Mouse (Mus musculus): ENCODE data around the gene Cd180.
A peak's percentile ranks its signal among the peaks of the same experiment; 100 is the strongest.

Cd180 gene

DNA sequence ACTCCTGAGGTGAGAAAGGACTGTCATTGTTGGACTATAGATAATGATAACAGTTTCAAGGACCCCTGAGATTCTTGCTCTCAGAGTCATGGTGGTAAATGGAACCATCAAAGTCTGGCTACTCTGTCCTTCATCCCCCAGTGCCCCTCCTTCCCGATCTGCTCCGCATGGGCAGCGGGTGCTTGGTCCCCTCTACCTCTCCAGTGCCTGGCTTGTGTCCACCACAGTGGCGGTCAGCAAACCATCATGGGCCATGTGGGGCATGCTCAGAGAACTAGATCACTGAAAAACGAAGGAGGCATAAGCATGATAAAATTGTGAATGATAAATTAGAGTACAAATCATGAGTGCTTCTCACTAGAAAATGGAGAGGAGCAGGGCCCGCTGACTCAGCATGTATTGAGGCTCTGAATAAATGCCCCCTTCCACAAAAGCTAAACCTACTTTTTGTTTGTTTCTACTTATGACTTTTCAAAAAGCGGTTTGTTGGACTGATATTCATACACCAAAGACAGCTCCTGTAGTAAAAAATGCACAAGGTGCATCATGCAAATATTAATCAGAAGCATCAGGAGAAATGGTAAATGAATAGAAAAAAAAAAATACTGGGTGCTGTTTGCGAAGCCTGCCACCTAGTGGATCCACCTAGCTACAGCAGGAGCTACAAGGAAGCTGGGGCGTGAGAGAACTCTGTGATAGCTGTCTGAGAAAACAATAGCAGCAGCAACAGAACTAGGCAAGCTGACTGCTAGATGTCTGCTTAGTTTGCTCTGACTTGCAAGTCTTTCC lies 51.3 kb downstream of the Cd180 start:
- peak; percentile 78 for DNase-seq (ENCODE audit: low read depth, low spot score)

GRCm38 (mm10) chr13:102745270-102745600 lies 51.9 kb downstream of the Cd180 start:
- DNase-seq (ENCODE audit: low read depth, low spot score): no peak

DNA sequence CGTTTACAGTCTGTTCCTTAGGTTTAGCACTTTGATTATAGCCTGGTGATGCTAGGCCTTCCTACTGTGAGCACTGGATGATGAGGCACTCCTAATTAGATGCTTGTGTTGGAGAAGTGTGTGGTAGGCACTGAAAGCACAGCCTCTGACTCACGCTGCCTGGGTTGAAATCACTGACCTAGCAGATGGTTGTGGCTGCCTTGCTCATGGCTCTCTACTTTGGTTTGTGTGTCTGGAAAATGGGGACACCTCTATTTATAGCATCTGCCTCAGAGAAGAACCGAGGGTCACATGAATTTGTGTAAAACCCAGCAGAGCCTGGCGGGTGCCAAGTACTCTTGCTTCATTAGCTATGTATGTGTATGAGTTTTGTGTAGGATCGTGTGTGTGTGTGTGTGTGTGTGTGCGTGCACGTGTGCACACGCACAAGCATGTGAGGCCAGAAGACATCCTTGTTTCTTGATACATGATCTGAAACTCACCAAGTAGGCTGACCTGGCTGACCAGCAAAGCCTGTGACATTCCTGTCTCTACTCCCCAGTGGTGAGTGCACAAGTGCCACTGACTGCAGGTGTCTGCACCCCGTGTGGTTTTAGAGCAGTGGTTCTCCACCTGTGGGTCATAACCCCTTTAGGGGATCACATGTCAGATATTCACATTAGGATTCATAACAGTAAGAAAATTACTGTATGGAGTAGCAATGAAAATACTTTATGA lies 52.4 kb downstream of the Cd180 start:
- DNase-seq (ENCODE audit: low read depth, low spot score): no peak

DNA sequence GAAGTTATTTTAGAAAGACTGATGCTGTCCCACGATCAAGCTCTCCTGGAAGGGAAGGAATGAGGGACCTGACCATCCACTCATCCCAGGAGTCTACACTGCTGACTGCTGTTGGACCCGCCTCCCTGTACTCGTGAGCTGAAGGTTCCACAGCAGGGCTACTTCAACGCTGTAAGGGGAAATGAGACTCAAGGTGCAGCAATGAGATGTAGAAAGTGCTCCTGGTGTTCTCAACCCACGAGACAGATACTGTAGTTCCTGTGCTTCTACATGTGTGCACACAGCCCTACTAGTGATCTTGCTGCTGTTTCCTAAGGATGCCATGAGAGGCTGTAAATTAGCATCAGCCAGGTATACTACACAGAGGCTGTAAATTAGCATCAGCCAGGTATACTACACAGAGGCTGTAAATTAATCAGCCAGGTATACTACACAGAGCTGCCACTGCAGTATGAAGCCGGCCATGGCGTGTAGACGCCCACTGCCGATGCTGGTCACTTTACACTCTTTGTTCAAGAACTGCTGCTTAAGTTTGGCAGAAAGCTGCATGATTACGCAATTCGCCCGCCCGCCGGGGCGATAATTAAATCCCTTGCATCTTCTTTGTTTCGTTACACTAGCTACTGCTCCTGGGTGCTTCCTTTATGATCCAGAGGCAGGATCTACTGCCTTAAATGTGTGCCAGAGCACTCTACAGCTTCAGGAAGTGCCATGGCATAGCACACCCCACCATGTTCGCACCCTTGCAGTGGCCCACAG lies 53.6 kb downstream of the Cd180 start:
- peak; percentile 17 for DNase-seq (ENCODE audit: low read depth, low spot score)

DNA sequence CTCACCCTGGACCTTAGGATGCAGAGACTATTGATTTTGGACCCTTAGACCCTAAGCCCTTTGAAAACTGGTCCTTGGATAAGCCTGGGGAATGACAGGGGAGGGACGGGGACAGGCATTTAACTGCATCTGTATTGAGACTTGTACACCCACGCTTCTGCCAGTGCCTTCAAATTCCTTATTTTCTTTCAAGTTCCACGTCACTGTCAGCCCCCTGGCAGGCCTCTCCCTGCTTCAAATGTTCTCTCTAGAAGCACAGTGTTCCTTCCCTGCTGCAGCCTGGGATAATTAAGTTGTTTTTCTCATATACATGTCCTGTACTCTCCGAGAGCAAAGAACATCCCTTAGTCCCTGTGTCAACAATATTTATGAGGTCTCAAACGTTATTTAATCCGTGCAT lies 55.8 kb downstream of the Cd180 start:
- no peak for DNase-seq (ENCODE audit: low read depth, low spot score)

GRCm38 (mm10) chr13:102749891-102750290 lies 56.5 kb downstream of the Cd180 start:
- DNase-seq (ENCODE audit: low read depth, low spot score): no peak

DNA sequence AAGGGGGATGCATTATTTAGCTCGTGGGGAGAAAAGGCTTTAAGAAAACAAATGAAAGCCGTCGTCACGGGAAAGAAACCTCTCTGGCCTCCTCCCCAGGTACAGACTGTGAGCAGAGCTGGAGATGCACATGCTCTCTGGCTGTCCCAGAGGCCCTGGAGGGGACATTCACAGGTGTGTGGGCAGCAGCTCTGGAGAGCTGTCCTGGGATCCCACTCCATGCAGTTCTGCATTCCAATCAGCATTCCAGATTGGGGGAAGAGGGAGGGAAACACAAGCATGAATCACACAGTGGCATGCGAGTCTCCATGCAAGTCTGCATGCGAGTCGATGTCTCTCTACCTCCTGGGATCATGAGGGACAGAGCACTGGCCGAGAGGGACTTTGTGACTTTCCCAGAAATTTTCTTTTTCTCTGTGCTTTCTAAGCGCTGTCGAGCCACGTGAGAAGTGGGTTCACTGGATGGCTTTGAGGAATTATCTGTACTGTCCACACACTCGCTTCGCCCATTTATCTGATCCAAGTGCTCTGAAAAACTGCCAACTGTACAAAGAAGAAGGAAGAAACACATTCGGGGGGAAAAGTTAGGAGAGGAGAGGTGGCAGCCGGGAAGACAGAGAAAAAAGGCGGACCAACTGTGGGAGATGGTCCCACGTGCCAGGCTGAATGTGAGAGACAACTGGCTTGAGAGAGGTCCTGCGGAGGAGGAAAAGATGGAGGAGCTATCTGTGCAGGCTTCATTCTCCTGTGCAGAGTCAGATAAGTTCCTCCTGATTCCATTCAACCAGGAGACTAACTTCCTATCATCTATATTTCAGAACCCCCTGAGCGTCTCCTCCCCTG lies 60.6 kb downstream of the Cd180 start:
- no peak for DNase-seq (ENCODE audit: low read depth, low spot score)

DNA sequence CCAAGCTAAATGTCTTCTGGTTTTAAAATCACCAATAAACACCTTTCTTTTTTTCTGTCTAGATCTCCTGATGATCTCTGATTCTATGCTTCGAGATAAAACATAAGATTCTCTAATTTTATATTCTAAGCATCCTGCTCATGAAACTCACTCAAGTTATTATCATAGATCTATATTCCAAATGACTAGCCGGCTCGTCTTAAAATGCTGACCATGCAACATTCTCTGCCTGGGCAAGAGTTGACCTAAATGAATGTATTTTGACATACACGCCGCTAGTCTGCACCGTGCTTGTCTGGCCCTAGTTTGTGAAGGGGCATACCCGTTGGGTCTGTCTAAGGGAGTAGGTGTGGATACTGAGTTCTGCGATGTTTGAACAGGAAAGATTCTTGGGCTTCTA lies 61.8 kb downstream of the Cd180 start:
- DNase-seq (ENCODE audit: low read depth, low spot score): no peak

DNA sequence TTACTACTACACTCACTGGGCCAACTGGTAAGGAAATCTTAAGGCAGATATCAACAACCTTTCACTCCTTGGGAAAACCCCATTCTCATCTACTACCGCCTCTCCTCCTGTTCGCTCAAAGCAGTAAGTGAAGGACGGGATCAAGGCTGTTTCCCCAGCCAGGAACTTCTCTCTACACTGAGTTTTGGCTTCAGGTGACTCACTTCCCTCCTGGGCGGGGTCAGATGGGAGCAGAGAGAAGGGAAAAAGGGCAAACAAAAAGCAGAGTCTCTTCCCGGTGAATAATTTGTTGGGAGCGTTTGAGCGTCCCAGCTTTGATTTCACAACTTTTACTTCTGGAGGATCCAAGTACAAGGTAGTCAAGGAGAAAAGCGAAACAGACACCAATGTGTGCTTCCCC lies 62.7 kb downstream of the Cd180 start:
- no peak for DNase-seq (ENCODE audit: low read depth, low spot score)

GRCm38 (mm10) chr13:102758021-102758420 lies 64.7 kb downstream of the Cd180 start:
- no peak for DNase-seq (ENCODE audit: low read depth, low spot score)

- no peak for DNase-seq (ENCODE audit: low read depth, low spot score)
Observed at GRCm38 (mm10) chr13:102761410-102761809, 68.1 kb downstream of the Cd180 start.

DNA sequence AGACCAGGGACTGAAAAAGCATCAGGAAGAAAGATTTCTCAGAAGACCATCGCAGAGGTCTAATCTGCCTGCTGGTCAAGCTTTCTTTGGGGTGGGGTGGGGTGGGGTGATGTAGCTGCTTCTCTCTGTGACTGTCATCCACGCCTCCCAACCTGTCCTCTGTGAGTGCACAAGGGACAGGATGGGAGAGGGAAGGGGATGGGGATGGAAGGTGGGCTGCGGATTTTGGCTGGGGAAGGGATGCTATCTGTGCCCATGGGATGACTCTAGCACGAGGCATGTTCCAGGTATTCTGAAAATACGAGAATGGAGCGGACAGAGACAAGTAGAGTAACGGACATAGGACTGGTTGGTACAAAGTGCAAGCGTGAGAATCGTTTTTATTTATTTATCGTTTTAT lies 68.8 kb downstream of the Cd180 start:
- DNase-seq (ENCODE audit: low read depth, low spot score): no peak

DNA sequence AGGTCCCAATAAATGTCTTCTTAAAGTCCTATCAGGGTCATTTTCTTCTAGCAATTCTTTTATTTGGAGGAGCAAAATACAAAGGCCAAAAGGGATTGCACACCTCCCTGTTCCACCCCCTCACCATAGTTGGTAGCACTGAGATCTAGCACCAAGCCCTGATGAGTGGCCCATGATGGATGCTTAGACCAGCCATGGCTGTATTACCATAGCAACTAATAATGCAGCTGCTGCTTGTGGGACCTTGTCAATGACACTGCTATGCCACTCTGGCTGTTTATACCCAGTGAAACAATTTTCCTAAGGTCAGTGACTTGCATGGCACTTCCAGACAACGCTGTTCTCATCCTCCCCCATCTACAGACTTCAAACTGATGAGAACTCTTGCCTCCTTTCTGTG lies 70.9 kb downstream of the Cd180 start:
- DNase-seq (ENCODE audit: low read depth, low spot score): no peak

DNA sequence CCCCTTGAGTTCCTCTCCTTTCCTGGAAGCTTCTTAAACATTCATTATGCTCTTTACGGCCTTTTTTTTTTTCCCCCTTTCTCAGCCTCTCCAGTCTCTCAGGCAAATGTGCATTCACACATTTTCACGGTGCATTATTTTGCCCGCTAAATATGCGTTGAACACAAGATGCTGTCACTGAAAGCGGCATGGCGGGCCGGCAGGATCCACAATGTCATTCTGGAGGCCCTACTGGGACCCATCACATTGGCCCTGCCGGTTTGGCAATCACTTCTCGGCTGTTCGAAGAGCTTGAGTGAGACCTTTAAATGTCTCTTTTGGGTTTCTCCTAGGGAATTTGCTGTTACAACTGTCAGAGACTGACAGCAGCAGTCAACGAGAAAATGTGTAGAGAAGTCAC lies 71.9 kb downstream of the Cd180 start:
- DNase-seq (ENCODE audit: low read depth, low spot score): no peak

- DNase-seq (ENCODE audit: low read depth, low spot score): no peak
Observed at GRCm38 (mm10) chr13:102767110-102767509, 73.8 kb downstream of the Cd180 start.

DNA sequence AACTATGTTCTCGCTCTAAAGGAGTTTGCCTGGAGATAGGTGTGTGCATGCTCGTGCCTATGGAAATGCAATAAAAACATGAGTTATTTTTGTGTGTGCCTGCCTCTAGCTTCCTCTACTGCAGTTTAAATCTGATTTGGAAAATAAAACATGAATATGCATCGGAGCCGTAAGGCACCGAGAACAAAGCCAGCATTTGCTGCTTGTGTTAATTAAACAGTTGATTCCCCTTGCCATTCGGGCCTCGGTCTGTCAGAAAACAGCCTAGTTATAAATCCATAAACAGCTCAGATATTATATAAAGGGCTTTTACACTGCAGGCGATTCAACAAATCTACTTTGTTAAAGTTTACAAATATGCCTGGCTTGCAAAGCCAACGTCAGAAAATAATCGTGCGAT lies 75.2 kb downstream of the Cd180 start:
- no peak for DNase-seq (ENCODE audit: low read depth, low spot score)

- DNase-seq (ENCODE audit: low read depth, low spot score): no peak
Observed at GRCm38 (mm10) chr13:102770194-102770593, 76.8 kb downstream of the Cd180 start.

GRCm38 (mm10) chr13:102773169-102773568 lies 79.8 kb downstream of the Cd180 start:
- DNase-seq (ENCODE audit: low read depth, low spot score): no peak

DNA sequence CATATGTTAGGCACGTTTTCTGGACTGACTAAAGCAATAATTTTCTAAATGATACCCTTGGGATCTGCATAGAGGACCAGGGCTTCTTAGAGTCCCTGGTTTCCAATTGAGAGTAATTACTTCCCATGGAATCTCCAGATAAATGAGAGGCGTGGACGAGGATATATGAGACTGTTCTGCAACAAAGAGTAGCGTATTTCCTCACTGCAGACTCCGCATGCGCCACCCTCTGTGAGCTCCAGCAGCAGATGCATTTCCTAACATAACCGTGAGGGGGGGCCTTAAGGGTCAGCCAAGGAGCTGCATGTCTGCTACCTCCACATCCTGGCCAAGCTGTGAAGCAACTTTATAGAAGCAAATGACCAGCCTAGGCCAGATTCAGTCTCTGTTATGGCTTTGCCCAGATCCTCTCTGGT lies 81.4 kb downstream of the Cd180 start:
- no peak for DNase-seq (ENCODE audit: low read depth, low spot score)

DNA sequence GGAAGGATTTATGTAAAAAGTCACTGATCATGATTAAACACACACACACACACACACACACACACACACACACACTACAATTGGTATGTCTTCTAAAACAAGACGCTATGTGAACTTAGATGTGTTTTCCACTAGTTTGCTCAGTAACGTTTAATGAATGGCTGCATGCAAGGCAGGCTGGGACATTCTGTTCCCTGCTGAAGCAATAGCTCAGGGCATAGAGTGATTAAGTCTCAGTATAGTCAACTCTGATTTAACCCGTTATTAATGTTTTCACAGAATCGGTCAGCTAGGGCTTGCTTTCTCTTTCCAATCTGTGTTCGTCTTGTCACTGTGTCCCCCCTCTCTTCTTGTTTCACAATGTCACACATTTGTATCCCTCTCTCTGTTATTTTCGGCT lies 82.1 kb downstream of the Cd180 start:
- DNase-seq (ENCODE audit: low read depth, low spot score): no peak

DNA sequence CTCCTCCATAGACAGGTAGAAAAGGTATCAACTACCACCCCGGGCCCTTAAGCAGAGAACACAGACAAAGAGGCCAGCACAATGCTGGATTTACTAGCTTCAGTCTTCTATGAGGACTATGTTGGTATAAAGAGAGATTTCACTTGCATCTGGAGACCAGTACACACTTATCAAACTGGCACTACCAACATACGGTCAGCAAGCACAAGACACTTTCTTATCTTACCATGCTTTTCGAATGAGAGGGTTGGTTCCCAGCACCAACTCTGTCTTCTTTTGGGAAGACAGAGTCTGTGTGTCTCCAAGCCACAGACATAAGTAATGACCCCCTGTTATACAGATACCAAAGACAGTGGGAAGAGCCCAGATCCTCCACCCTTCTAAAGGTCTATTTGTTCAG lies 85.5 kb downstream of the Cd180 start:
- DNase-seq (ENCODE audit: low read depth, low spot score): no peak

GRCm38 (mm10) chr13:102779275-102779674 lies 85.9 kb downstream of the Cd180 start:
- no peak for DNase-seq (ENCODE audit: low read depth, low spot score)

Data from A20 (cell line).